Mouse (Mus musculus): Measurements from ENCODE around the gene Ccdc6.

- TF ChIP-seq CTCF (IDR thresholded peaks at IDR 0.05; ENCODE audit: extremely low read depth, insufficient read depth, low read length) (no peak), POLR2A (IDR thresholded peaks at IDR 0.05; ENCODE audit: extremely low read depth, insufficient read depth, low read length) (no peak)
Measured at GRCm38 (mm10) chr10:70057064-70057463, 39.9 kb upstream of the Ccdc6 start.

All from cortical plate, adult 2 months (tissue).